Mouse (Mus musculus): ENCODE measurements around the gene Nsg1. TPM values are rescaled to one million over a fixed set of nuclear protein-coding genes. Genes with fewer than 3 reads are reported as not detected.
A peak's percentile ranks its signal among the peaks of the same experiment; 100 is the strongest.

The Nsg1 gene
- polyA plus RNA-seq, 1 experiment from 2014 or later, result 26.4 TPM

GRCm38 (mm10) chr5:38106807-38107206 is 52.9 kb downstream of the Nsg1 start:
- Histone ChIP-seq H3K4me3 (replicated peaks; ENCODE audit: low read depth, low read length) (no peak overlapping the region), H3K4me1 (replicated peaks; ENCODE audit: insufficient read depth, low read length) (no peaks in the 10 kb centered on the region), H3K9ac (ENCODE audit: low read depth, low read length) (no peak overlapping the region), H3K36me3 (ENCODE audit: insufficient read depth, low read length) (peaks cover 9% of the 10 kb centered on the region; the same call in 1 of the 2 replicates), H3K27ac (no peak overlapping the region), H3K9me3 (replicated peaks; ENCODE audit: low read length) (no peaks in the 10 kb centered on the region), H3K4me2 (ENCODE audit: low read length) (no peak overlapping the region), H3K27me3 (ENCODE audit: insufficient read depth, low read length) (no peaks in the 10 kb centered on the region)
- 81% methylated on average over 10 of the region's 10 CpGs for WGBS
- TF ChIP-seq CTCF (IDR thresholded peaks at IDR 0.05; ENCODE audit: low read depth), result no peak
- ATAC-seq (replicated peaks; ENCODE audit: low FRiP score, low read depth) (no peak), DNase-seq (ENCODE audit: low spot score) (no peak)

GRCm38 (mm10) chr5:38106080-38106697 is 53.5 kb downstream of the Nsg1 start:
- no peaks in the 10 kb centered on the region for H3K4me1 ChIP-seq (replicated peaks; ENCODE audit: insufficient read depth, low read length)
- DNase-seq (ENCODE audit: low spot score) (peak; percentile 28), ATAC-seq (replicated peaks; ENCODE audit: low FRiP score, low read depth) (no peak; the same call in 1 of the 2 replicates)
- no peak overlapping the region for H3K27ac ChIP-seq
- TF ChIP-seq CTCF (IDR thresholded peaks at IDR 0.05; ENCODE audit: low read depth), result no peak
- H3K36me3 ChIP-seq (ENCODE audit: insufficient read depth, low read length), result peaks cover 7% of the 10 kb centered on the region; the same call in 1 of the 2 replicates
- no peaks in the 10 kb centered on the region for H3K9me3 ChIP-seq (replicated peaks; ENCODE audit: low read length)
- H3K4me3 ChIP-seq (replicated peaks; ENCODE audit: low read depth, low read length), result no peak overlapping the region
- H3K9ac ChIP-seq (ENCODE audit: low read depth, low read length), result no peak overlapping the region
- H3K4me2 ChIP-seq (ENCODE audit: low read length), result no peak overlapping the region
- WGBS, result 42% methylated on average over 14 of the region's 14 CpGs
- no peaks in the 10 kb centered on the region for H3K27me3 ChIP-seq (ENCODE audit: insufficient read depth, low read length)

- DNase-seq (ENCODE audit: low spot score) (no peak), ATAC-seq (replicated peaks; ENCODE audit: low FRiP score, low read depth) (no peak)
- H3K4me2 ChIP-seq (ENCODE audit: low read length), result no peak overlapping the region
- no peaks in the 10 kb centered on the region for H3K27me3 ChIP-seq (ENCODE audit: insufficient read depth, low read length)
- no peaks in the 10 kb centered on the region for H3K9me3 ChIP-seq (replicated peaks; ENCODE audit: low read length)
- H3K4me1 ChIP-seq (replicated peaks; ENCODE audit: insufficient read depth, low read length), result no peaks in the 10 kb centered on the region
- WGBS, result 93% methylated on average over 2 of the region's 2 CpGs
- no peak overlapping the region for H3K27ac ChIP-seq
- H3K9ac ChIP-seq (ENCODE audit: low read depth, low read length), result no peak overlapping the region
- 0 out of 2 replicates have a peak, but pooled peaks cover 7% of the 10 kb centered on the region for H3K36me3 ChIP-seq (ENCODE audit: insufficient read depth, low read length)
- TF ChIP-seq CTCF (IDR thresholded peaks at IDR 0.05; ENCODE audit: low read depth), result no peak
- no peak overlapping the region for H3K4me3 ChIP-seq (replicated peaks; ENCODE audit: low read depth, low read length)
Observed at GRCm38 (mm10) chr5:38102945-38103344, 56.8 kb downstream of the Nsg1 start.

- TF ChIP-seq CTCF (IDR thresholded peaks at IDR 0.05; ENCODE audit: low read depth), result no peak
- H3K4me2 ChIP-seq (ENCODE audit: low read length), result no peak overlapping the region
- WGBS, result 85% methylated on average over 2 of the region's 2 CpGs
- ATAC-seq (replicated peaks; ENCODE audit: low FRiP score, low read depth) (no peak), DNase-seq (ENCODE audit: low spot score) (no peak)
- no peaks in the 10 kb centered on the region for H3K4me1 ChIP-seq (replicated peaks; ENCODE audit: insufficient read depth, low read length)
- no peak overlapping the region for H3K4me3 ChIP-seq (replicated peaks; ENCODE audit: low read depth, low read length)
- H3K27me3 ChIP-seq (ENCODE audit: insufficient read depth, low read length), result no peaks in the 10 kb centered on the region
- H3K27ac ChIP-seq, result no peak overlapping the region
- no peak overlapping the region for H3K9ac ChIP-seq (ENCODE audit: low read depth, low read length)
- no peaks in the 10 kb centered on the region for H3K36me3 ChIP-seq (ENCODE audit: insufficient read depth, low read length)
- H3K9me3 ChIP-seq (replicated peaks; ENCODE audit: low read length), result no peaks in the 10 kb centered on the region
Observed at GRCm38 (mm10) chr5:38099139-38099676, 60.5 kb downstream of the Nsg1 start.

GRCm38 (mm10) chr5:38097501-38098093 is 62.1 kb downstream of the Nsg1 start:
- no peak overlapping the region for H3K4me2 ChIP-seq (ENCODE audit: low read length)
- no peak overlapping the region for H3K4me3 ChIP-seq (replicated peaks; ENCODE audit: low read depth, low read length)
- 71% methylated on average over 4 of the region's 4 CpGs for WGBS
- H3K27ac ChIP-seq, result no peak overlapping the region
- ATAC-seq (replicated peaks; ENCODE audit: low FRiP score, low read depth) (no peak), DNase-seq (ENCODE audit: low spot score) (peak; percentile 24)
- H3K27me3 ChIP-seq (ENCODE audit: insufficient read depth, low read length), result no peaks in the 10 kb centered on the region
- peak; percentile 56 for TF ChIP-seq CTCF (IDR thresholded peaks at IDR 0.05; ENCODE audit: low read depth)
- no peaks in the 10 kb centered on the region for H3K9me3 ChIP-seq (replicated peaks; ENCODE audit: low read length)
- no peak overlapping the region for H3K9ac ChIP-seq (ENCODE audit: low read depth, low read length)
- H3K4me1 ChIP-seq (replicated peaks; ENCODE audit: insufficient read depth, low read length), result no peaks in the 10 kb centered on the region
- H3K36me3 ChIP-seq (ENCODE audit: insufficient read depth, low read length), result no peaks in the 10 kb centered on the region

- TF ChIP-seq CTCF (IDR thresholded peaks at IDR 0.05; ENCODE audit: low read depth), result no peak
- Histone ChIP-seq H3K27me3 (ENCODE audit: insufficient read depth, low read length) (no peaks in the 10 kb centered on the region), H3K4me1 (replicated peaks; ENCODE audit: insufficient read depth, low read length) (no peaks in the 10 kb centered on the region), H3K36me3 (ENCODE audit: insufficient read depth, low read length) (no peaks in the 10 kb centered on the region), H3K4me2 (ENCODE audit: low read length) (no peak overlapping the region), H3K27ac (no peak overlapping the region), H3K4me3 (replicated peaks; ENCODE audit: low read depth, low read length) (no peak overlapping the region), H3K9ac (ENCODE audit: low read depth, low read length) (no peak overlapping the region), H3K9me3 (replicated peaks; ENCODE audit: low read length) (no peaks in the 10 kb centered on the region)
- 98% methylated on average over 2 of the region's 2 CpGs for WGBS
- ATAC-seq (replicated peaks; ENCODE audit: low FRiP score, low read depth) (no peak), DNase-seq (ENCODE audit: low spot score) (no peak)
Observed at GRCm38 (mm10) chr5:38094331-38094730, 65.4 kb downstream of the Nsg1 start.
